Mouse (Mus musculus) ovary, postnatal 14 days (tissue): ENCODE results near the gene Itpripl2.

ENCODE experiments used
- DNase-seq: peaks from one replicate; pipeline ENCODE4 v3.0.0; 2022; ENCODE audit warnings: low spot score

The Itpripl2 gene

GRCm38 (mm10) chr7:118491431-118492147 lies at the start of gene Itpripl2:
Gene Itpripl2 (minus strand): TSS chr7:118491975.
- DNase-seq = peak; percentile 58

- no peak for DNase-seq
These were observed 43.3 kb upstream of the Itpripl2 start for GRCm38 (mm10) chr7:118535076-118535475.

GRCm38 (mm10) chr7:118534326-118534725 lies 42.6 kb upstream of the Itpripl2 start:
- no peak for DNase-seq

- DNase-seq = peak; percentile 91
These were observed 41.4 kb upstream of the Itpripl2 start, which contains the start of gene Coq7 for GRCm38 (mm10) chr7:118533178-118533578. Gene Coq7 (minus strand): TSS chr7:118533356.

- DNase-seq = peak; percentile 93
These were observed 40.9 kb upstream of the Itpripl2 start for GRCm38 (mm10) chr7:118532519-118533177.

- DNase-seq = no peak
These were observed 35.2 kb upstream of the Itpripl2 start for GRCm38 (mm10) chr7:118526967-118527366.

GRCm38 (mm10) chr7:118522077-118522476 lies 30.3 kb upstream of the Itpripl2 start:
- DNase-seq = no peak

GRCm38 (mm10) chr7:118519661-118520060 lies 27.9 kb upstream of the Itpripl2 start:
- no peak for DNase-seq

- DNase-seq = peak; percentile 70
These were observed 26.9 kb upstream of the Itpripl2 start for GRCm38 (mm10) chr7:118518687-118519086.

- DNase-seq = no peak
These were observed 26.0 kb upstream of the Itpripl2 start for GRCm38 (mm10) chr7:118517819-118518218.

GRCm38 (mm10) chr7:118508556-118508955 lies 16.8 kb upstream of the Itpripl2 start:
- DNase-seq = no peak

- no peak for DNase-seq
These were observed 12.1 kb upstream of the Itpripl2 start for GRCm38 (mm10) chr7:118503844-118504243.

GRCm38 (mm10) chr7:118502333-118502732 lies 10.6 kb upstream of the Itpripl2 start:
- DNase-seq = no peak

- DNase-seq = no peak
These were observed 8.1 kb upstream of the Itpripl2 start for GRCm38 (mm10) chr7:118499784-118500435.

- DNase-seq = no peak
These were observed 7.4 kb upstream of the Itpripl2 start for GRCm38 (mm10) chr7:118498984-118499783.

- DNase-seq = no peak
These were observed 3.3 kb upstream of the Itpripl2 start for GRCm38 (mm10) chr7:118494892-118495579.

- DNase-seq = no peak
These were observed 2.1 kb upstream of the Itpripl2 start for GRCm38 (mm10) chr7:118493892-118494291.

GRCm38 (mm10) chr7:118490666-118491430 lies 927 bp downstream of the Itpripl2 start:
- DNase-seq = peak; percentile 13

GRCm38 (mm10) chr7:118489706-118490665 lies 1.8 kb downstream of the Itpripl2 start:
- DNase-seq = no peak
